Mouse (Mus musculus) embryonic facial prominence, embryonic 12.5 days (tissue): Measurements from ENCODE around the gene Shpk. TPM values are rescaled to one million over a fixed set of nuclear protein-coding genes. Genes with fewer than 3 reads are reported as not detected.

Experiments used
- ATAC-seq: fragments of 200-750 bp; cut with Nextera tagmentation; 2 replicates; pipeline ENCODE4 v1.8.0; 2017; ENCODE audit not compliant: insufficient number of reproducible peaks, insufficient read depth, low FRiP score, low TSS enrichment
- H3K27ac ChIP-seq: fragments of 300-500 bp; sonication (generic); 2 replicates; pipeline ENCODE4 v1.5.1; 2016; ENCODE audit warnings: mild to moderate bottlenecking
- H3K27me3 ChIP-seq: fragments of 300-500 bp; sonication (generic); 2 replicates; pipeline ENCODE4 v1.6.1; 2016; ENCODE audit warnings: mild to moderate bottlenecking, moderate library complexity
- H3K36me3 ChIP-seq: fragments of 300-500 bp; sonication (generic); 2 replicates; pipeline ENCODE4 v1.6.1; 2016; ENCODE audit warnings: mild to moderate bottlenecking
- H3K4me1 ChIP-seq: fragments of 300-500 bp; sonication (generic); 2 replicates; pipeline ENCODE4 v1.6.1; 2016
- H3K4me2 ChIP-seq: fragments of 300-500 bp; sonication (generic); replicated peaks from 2 replicates; pipeline ENCODE4 v1.6.1; 2016; ENCODE audit warnings: mild to moderate bottlenecking, moderate library complexity
- H3K4me3 ChIP-seq: fragments of 300-500 bp; sonication (generic); 2 replicates; pipeline ENCODE4 v1.5.1; 2016; ENCODE audit warnings: mild to moderate bottlenecking
- H3K9ac ChIP-seq: fragments of 300-500 bp; sonication (generic); 2 replicates; pipeline ENCODE4 v1.6.1; 2016; ENCODE audit warnings: mild to moderate bottlenecking, moderate library complexity
- H3K9me3 ChIP-seq: fragments of 300-500 bp; sonication (generic); 2 replicates; pipeline ENCODE4 v1.6.1; 2016; ENCODE audit warnings: mild to moderate bottlenecking, moderate library complexity
- WGBS: fragments of 180-500 bp; shearing (Covaris S2); methylation state at CpG from one replicate; pipeline ENCODE4 v1.1.7; 2016; 5-methylcytosine and 5-hydroxymethylcytosine counted together
- polyA plus RNA-seq: library from polyadenylated mRNA; unstranded; fragments of >200 nt; fragmentation: Nextera tagmentation; extraction: Ambion mirVana; gene quantifications from 2 replicates; pipeline ENCODE4 v1.2.1, GENCODE M21; 2016

Gene Shpk
- polyA plus RNA-seq, 1 experiment from 2014 or later = 2.0 TPM

DNA sequence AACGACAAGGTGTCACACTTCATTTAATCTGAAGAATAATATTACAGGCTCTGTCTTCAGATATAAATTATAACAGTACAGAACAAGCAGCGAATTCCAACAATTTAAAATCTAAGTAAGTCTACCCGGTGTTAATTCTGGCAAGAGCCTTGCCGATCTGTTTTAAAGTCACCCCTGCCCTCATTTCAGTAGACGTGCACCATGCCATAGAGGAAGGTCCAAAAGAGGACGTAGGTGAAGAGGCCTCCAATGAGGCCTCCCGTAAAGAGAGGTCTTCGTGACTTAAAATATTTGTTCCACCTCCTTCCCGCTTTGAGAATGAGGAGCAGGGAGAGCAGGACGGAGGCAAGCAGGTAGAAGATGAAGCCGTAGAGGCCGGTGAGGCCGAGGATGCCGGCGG is 23.1 kb upstream of the Shpk start:
- Histone ChIP-seq H3K4me2 (peak overlapping the region; percentile 74), H3K9ac (peak overlapping the region; percentile 93), H3K27ac (peak overlapping the region; percentile 88), H3K4me3 (peak overlapping the region; percentile 96), H3K36me3 (peaks cover 25% of the 10 kb centered on the region), H3K27me3 (no peaks in the 10 kb centered on the region), H3K9me3 (no peaks in the 10 kb centered on the region), H3K4me1 (peaks cover 15% of the 10 kb centered on the region)
- ATAC-seq = no peak
- 1% methylated on average over 15 of the region's 15 CpGs for WGBS

- H3K27ac ChIP-seq = peak within 1 kb of the TSS; percentile 95
- no peaks in the 10 kb centered on the region for H3K27me3 ChIP-seq
- ATAC-seq = peak; percentile 96
- no peaks in the 10 kb centered on the region for H3K9me3 ChIP-seq
- H3K4me3 ChIP-seq = peak within 1 kb of the TSS; percentile 96
- under 1% methylated on average over 81 of the region's 81 CpGs for WGBS
- H3K36me3 ChIP-seq = peaks cover 22% of the 10 kb centered on the region
- peaks cover 15% of the 10 kb centered on the region for H3K4me1 ChIP-seq
- peak within 1 kb of the TSS; percentile 74 for H3K4me2 ChIP-seq
- peak within 1 kb of the TSS; percentile 93 for H3K9ac ChIP-seq
These were observed 22.4 kb upstream of the Shpk start, which contains the start of the genes Emc6 and Tax1bp3 for GRCm38 (mm10) chr11:73176608-73177508. Gene Emc6, minus strand, starts transcription at chr11:73177037. Gene Tax1bp3, plus strand, starts transcription at chr11:73177083.

- Histone ChIP-seq H3K9me3 (no peaks in the 10 kb centered on the region), H3K36me3 (peaks cover 21% of the 10 kb centered on the region), H3K9ac (peak overlapping the region; percentile 93), H3K4me3 (peak overlapping the region; percentile 96), H3K27me3 (no peaks in the 10 kb centered on the region), H3K4me2 (peak overlapping the region; percentile 68), H3K4me1 (peaks cover 15% of the 10 kb centered on the region), H3K27ac (peak overlapping the region; percentile 95)
- WGBS = under 1% methylated on average over 28 of the region's 28 CpGs
- peak; percentile 64 for ATAC-seq
These were observed 21.8 kb upstream of the Shpk start for GRCm38 (mm10) chr11:73177509-73177875.

DNA sequence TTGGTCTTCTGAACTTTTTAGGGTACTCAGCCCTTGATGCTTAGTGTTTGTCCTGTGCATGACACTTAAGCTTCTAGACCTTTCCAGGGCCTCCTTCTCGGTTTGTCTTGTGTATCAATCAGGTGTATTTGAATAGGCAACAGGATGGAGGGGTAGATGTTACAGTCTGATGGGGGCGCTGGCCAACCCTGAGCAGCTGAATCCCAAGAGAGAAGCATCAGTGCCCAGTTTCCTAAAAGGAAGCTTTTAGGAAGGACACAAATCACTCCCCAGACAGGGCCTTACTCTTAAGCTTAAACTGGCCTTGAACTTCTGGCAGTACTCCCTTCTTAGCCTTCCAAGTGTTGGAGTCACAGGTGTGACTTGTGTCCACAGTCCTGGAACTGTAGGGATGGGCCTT is 21.4 kb upstream of the Shpk start:
- H3K4me3 ChIP-seq = peak overlapping the region; percentile 96
- 2% methylated on average over 2 of the region's 2 CpGs for WGBS
- H3K4me1 ChIP-seq = peaks cover 15% of the 10 kb centered on the region
- H3K36me3 ChIP-seq = peaks cover 21% of the 10 kb centered on the region
- no peaks in the 10 kb centered on the region for H3K27me3 ChIP-seq
- peak overlapping the region; percentile 68 for H3K4me2 ChIP-seq
- no peak for ATAC-seq
- peak overlapping the region; percentile 93 for H3K9ac ChIP-seq
- peak overlapping the region; percentile 95; the same call in 1 of the 2 replicates for H3K27ac ChIP-seq
- no peaks in the 10 kb centered on the region for H3K9me3 ChIP-seq

DNA sequence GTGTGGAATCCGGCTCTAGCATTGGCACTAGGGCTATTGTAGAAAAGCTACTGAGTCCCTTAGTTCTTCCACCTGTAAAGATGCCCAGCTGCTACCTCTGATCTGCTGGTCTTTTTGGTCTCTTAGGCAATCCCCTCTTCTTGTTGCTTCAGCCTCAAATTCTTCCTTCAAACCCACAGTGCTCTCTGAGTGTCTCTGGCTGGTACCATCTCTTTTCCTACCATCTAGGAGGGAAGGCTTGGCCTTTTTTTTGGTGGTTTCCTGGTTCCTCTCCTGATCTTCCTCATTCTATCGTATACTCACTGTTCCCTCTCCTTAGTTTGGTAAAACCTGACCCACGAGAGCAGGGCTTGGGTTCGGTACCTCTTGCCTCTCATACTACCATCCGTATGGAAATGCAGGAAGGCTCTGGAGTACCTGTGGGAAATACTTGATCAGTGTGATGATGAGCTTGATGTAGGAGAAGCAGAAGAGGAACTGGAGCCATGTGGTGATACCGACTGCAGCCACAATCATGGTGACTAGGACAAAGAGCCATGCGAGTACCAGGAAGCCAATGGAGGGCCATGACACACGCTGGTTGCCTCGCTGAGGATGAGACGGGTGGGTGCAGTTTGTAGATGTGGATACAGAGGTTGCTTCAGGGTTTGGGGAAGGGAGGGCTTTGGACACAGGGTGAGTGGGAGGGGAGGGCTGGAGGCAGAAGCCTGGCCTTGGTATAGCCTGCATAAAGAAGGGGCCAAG is 13.2 kb upstream of the Shpk start:
- H3K9ac ChIP-seq = no peak overlapping the region
- H3K27me3 ChIP-seq = no peaks in the 10 kb centered on the region
- no peaks in the 10 kb centered on the region for H3K4me1 ChIP-seq
- no peak for ATAC-seq
- no peaks in the 10 kb centered on the region for H3K9me3 ChIP-seq
- H3K36me3 ChIP-seq = peaks cover 28% of the 10 kb centered on the region
- H3K4me2 ChIP-seq = no peak overlapping the region
- H3K27ac ChIP-seq = no peak overlapping the region
- 90% methylated on average over 10 of the region's 10 CpGs for WGBS
- no peak overlapping the region for H3K4me3 ChIP-seq

- Histone ChIP-seq H3K4me1 (no peaks in the 10 kb centered on the region), H3K27ac (no peak overlapping the region), H3K9me3 (no peaks in the 10 kb centered on the region), H3K9ac (no peak overlapping the region), H3K36me3 (peaks cover 35% of the 10 kb centered on the region), H3K4me3 (no peak overlapping the region), H3K27me3 (no peaks in the 10 kb centered on the region), H3K4me2 (no peak overlapping the region)
- ATAC-seq = no peak
- 85% methylated on average over 6 of the region's 6 CpGs for WGBS
These were observed 12.0 kb upstream of the Shpk start for GRCm38 (mm10) chr11:73187231-73187630.

GRCm38 (mm10) chr11:73193047-73193446 is 6.2 kb upstream of the Shpk start:
- 66% methylated on average over 6 of the region's 6 CpGs for WGBS
- H3K4me2 ChIP-seq = no peak overlapping the region
- ATAC-seq = no peak
- no peak overlapping the region for H3K27ac ChIP-seq
- H3K4me3 ChIP-seq = no peak overlapping the region
- no peak overlapping the region for H3K9ac ChIP-seq
- H3K4me1 ChIP-seq = peaks cover 3% of the 10 kb centered on the region
- H3K27me3 ChIP-seq = no peaks in the 10 kb centered on the region
- peaks cover 32% of the 10 kb centered on the region; the same call in 1 of the 2 replicates for H3K36me3 ChIP-seq
- no peaks in the 10 kb centered on the region for H3K9me3 ChIP-seq

- Histone ChIP-seq H3K27me3 (no peaks in the 10 kb centered on the region), H3K27ac (no peak overlapping the region), H3K9me3 (no peaks in the 10 kb centered on the region), H3K4me2 (no peak overlapping the region), H3K4me1 (peaks cover 9% of the 10 kb centered on the region), H3K4me3 (no peak overlapping the region), H3K9ac (no peak overlapping the region), H3K36me3 (peaks cover 32% of the 10 kb centered on the region; the same call in 1 of the 2 replicates)
- ATAC-seq = no peak
- WGBS = 78% methylated on average over 2 of the region's 2 CpGs
These were observed 4.8 kb upstream of the Shpk start for GRCm38 (mm10) chr11:73194444-73194843.

- peak overlapping the region; percentile 75 for H3K9ac ChIP-seq
- 7% methylated on average over 1 of the region's 1 CpGs for WGBS
- no peak for ATAC-seq
- H3K27me3 ChIP-seq = no peaks in the 10 kb centered on the region
- peak overlapping the region; percentile 93 for H3K4me2 ChIP-seq
- H3K36me3 ChIP-seq = 0 out of 2 replicates have a peak, but pooled peaks cover 8% of the 10 kb centered on the region
- H3K4me1 ChIP-seq = peaks cover 9% of the 10 kb centered on the region
- no peaks in the 10 kb centered on the region for H3K9me3 ChIP-seq
- H3K27ac ChIP-seq = no peak overlapping the region
- H3K4me3 ChIP-seq = peak overlapping the region; percentile 72
These were observed 1.1 kb upstream of the Shpk start for GRCm38 (mm10) chr11:73198190-73198589.

- WGBS = 1% methylated on average over 22 of the region's 22 CpGs
- peak within 1 kb of the TSS; percentile 93 for H3K4me2 ChIP-seq
- H3K9me3 ChIP-seq = no peaks in the 10 kb centered on the region
- H3K4me3 ChIP-seq = peak within 1 kb of the TSS; percentile 72
- H3K27ac ChIP-seq = 0 out of 2 replicates have a peak within 1 kb of the TSS, but pooled peaks have one; percentile 23
- peak; percentile 95 for ATAC-seq
- peaks cover 9% of the 10 kb centered on the region for H3K4me1 ChIP-seq
- no peaks in the 10 kb centered on the region for H3K27me3 ChIP-seq
- H3K36me3 ChIP-seq = 0 out of 2 replicates have a peak, but pooled peaks cover 8% of the 10 kb centered on the region
- peak within 1 kb of the TSS; percentile 75 for H3K9ac ChIP-seq
These were observed 544 bp upstream of the Shpk start, which contains the start of gene Ctns for GRCm38 (mm10) chr11:73198603-73199229. Gene Ctns, minus strand, starts transcription at chr11:73199042.

DNA sequence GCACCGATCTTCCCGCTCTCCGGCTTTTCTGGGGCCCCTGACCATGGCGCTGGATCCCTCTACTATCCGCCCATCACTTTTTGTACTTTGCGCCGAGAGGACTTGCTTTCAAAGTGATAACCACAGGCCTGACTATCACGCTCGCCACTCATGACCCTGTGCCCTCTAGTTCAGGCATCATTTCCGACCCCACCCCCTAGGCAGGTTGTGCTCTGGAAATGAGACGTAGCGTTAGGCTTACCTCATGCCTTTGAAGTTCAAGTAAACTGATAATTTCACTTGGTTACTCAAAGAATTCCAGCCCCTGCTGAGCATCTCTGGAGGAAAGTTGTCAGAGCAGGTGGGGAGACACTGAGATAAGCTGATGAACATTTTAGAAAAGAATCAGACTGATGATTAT is 619 bp downstream of the Shpk start:
- H3K9ac ChIP-seq = peak overlapping the region; percentile 73
- H3K36me3 ChIP-seq = 0 out of 2 replicates have a peak, but pooled peaks cover 4% of the 10 kb centered on the region
- H3K27me3 ChIP-seq = no peaks in the 10 kb centered on the region
- no peak for ATAC-seq
- no peak overlapping the region for H3K27ac ChIP-seq
- no peaks in the 10 kb centered on the region for H3K9me3 ChIP-seq
- peaks cover 9% of the 10 kb centered on the region for H3K4me1 ChIP-seq
- peak overlapping the region; percentile 72 for H3K4me3 ChIP-seq
- H3K4me2 ChIP-seq = peak overlapping the region; percentile 93
- WGBS = 3% methylated on average over 12 of the region's 12 CpGs
